Mouse (Mus musculus): ENCODE data around the gene Rab6b.
A peak's percentile ranks its signal among the peaks of the same experiment; 100 is the strongest.

DNA sequence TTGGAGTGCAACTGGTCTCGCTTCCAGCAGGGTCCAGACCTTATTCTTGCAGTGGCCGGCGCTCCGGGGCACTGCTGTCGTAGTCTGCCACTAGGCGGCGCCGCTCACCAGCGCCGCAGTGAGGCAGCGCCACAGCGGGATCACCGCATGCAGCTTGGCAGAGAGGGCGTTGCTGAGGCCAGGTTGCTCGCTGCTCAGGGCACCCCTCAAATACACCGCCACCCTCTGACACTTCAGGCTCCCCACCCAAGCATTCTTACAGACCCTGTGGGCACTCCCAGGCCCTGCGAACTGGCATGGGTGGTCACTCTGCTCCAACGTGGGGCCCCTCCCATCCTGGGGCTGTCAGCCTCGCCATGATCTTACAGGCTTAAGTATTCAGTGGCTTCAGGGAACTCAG, 19.3 kb upstream of the Rab6b start:
- peak; percentile 70 for TF ChIP-seq CTCF (IDR thresholded peaks at IDR 0.05; ENCODE audit: insufficient read depth, low read length)
- no peak for TF ChIP-seq POLR2A (IDR thresholded peaks at IDR 0.05; ENCODE audit: borderline replicate concordance, extremely low read depth, low read depth, low read length)

Measured in lung, adult 2 months (tissue).